Mouse (Mus musculus) adrenal gland, postnatal 0 days (tissue): ENCODE data around the gene Crtac1. TPM values are rescaled to one million over a fixed set of nuclear protein-coding genes. Genes with fewer than 3 reads are reported as not detected.

Experiments
- microRNA-seq: library from miRNA; unstranded; fragments of <30 nt; microRNA quantifications from one replicate; pipeline ENCODE4, GENCODE M21; 2016; ENCODE audit warnings: borderline replicate concordance; ENCODE audit not compliant: insufficient number of aligned reads
- polyA plus RNA-seq: library from polyadenylated mRNA; unstranded; fragments of >200 nt; fragmentation: Nextera tagmentation; extraction: Ambion mirVana; gene quantifications from 2 replicates; pipeline ENCODE4 v1.2.1, GENCODE M21; 2015

The Crtac1 gene
- 4.0 and 4.5 TPM in 2 replicates for polyA plus RNA-seq

DNA sequence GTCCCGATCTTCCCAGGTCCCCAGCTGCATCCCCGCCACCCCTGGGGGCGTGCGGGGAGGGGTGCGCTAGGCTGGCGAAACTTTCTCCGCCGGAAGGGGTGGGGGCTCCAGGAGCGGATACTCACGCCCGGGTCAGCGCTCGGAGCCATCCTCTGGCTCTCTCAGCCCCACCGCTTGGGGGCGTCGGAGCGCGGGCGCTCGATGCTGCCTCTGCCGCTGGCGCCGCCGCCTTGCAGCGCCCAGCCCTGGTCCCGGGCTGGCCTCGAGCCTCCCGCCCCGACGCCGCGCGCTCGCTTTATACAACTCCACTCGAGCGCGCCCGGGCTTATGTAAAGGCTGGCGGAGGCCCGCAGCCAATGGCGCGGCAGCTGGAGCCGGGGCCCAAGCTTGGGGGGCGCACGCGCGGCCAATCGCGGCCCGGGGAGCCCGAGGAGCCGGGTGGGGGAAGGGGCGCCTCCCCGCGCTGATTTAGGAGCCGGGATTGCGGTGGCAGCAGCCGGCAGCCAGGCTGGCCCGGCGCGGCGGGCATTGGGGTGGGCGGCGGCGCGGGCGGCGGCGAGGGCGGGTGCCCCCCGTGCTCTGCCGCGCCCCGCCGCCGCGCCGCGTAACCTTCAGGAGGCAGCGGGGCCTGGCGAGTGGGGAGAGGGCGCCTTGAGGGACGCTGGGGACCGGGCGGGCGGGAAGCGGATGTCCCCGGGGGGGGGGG is at the start of gene Crtac1:
Gene Crtac1 (minus strand): TSS at position 299 of the 706 bp plus-strand sequence.

DNA sequence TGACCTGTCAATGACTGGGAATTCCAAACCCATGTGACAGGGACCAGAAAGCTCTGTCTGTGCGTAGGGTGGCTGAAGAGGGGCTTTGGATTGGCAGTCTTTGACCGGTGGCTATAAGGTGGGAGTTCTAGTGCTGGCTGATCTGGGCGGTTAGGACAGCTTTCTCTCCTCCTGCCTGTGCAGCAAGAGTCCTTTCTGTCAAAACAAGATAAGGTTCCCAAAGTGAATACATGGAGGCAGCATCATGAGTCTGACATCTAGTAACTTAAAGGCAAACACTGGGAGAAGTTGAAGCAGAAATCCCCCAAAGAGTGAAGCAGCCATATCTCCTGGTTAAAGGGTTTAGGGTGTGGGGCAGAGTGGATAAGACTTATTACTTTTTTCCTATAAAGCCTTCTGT is 184.1 kb downstream of the Crtac1 start, which contains the start of gene Golga7b:
Gene Golga7b (plus strand): TSS at position 56 of the 400 bp plus-strand sequence.

Small RNA genes lying within 50 kb of the gene (microRNA-seq; reads per million reads assigned to microRNA genes)
- gene Gm26339 (not detected), gene Mir3085 (not detected)

Other genes starting within 250 kb of the Crtac1 start
- 6.9 and 19.9 TPM in 2 replicates for gene Sfrp5, start 229.5 kb downstream of the Crtac1 start, polyA plus RNA-seq
- 2.3 and 5.7 TPM in 2 replicates for gene Golga7b, start 184.2 kb downstream of the Crtac1 start, polyA plus RNA-seq
- 16.8 and 17.9 TPM in 2 replicates for gene R3hcc1l, start 87.0 kb upstream of the Crtac1 start, polyA plus RNA-seq
- 0.72 and 0.98 TPM in 2 replicates for gene Loxl4, start 181.0 kb upstream of the Crtac1 start, polyA plus RNA-seq